ENCODE assay signal across 8 mouse cellular contexts in the genomic region with DNA sequence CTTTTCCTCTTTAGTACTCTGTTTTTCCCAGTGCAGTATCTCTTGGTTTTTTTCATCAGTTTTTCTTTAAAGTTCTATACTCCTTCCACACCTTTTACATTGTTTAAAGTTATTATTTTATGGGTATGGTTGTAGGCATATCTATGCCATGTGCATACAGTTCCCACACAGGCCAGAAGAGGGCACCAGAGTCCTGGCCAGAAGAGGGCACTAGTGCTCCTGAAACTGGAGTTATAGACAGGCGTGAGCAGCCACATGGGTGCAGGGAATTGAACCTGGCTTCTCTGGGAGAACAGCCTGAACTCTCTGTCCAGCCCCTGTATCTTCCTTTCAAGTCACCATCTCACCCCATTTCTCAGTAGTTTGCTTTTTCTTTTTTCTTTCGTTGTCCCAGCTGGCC. TPM values are rescaled to one million over a fixed set of nuclear protein-coding genes. Genes with fewer than 3 reads are reported as not detected.
DNase-seq lines count a peak whose midpoint lies in the region; ATAC-seq lines count a peak whose summit lies in the region.

No protein-coding gene starts in this region.

- H3K4me1 ChIP-seq in kidney, embryonic 16.5 days (ENCODE audit: insufficient read depth, low read length), result no peaks in the 10 kb centered on the region
- H3K4me1 ChIP-seq in embryonic facial prominence, embryonic 10.5 days, result peaks cover 3% of the 10 kb centered on the region; the same call in 1 of the 2 replicates

- H3K9me3 ChIP-seq in kidney, embryonic 16.5 days (ENCODE audit: low read length), result peaks cover 6% of the 10 kb centered on the region
- peaks cover 7% of the 10 kb centered on the region; the same call in 1 of the 2 replicates for H3K9me3 ChIP-seq in embryonic facial prominence, embryonic 10.5 days

- H3K9ac ChIP-seq in kidney, embryonic 16.5 days (replicated peaks; ENCODE audit: low read length), result no peak overlapping the region

- DNase-seq in kidney, adult 18-20 months, result peak; percentile 84
- peak; percentile 77 to 78 for DNase-seq in adrenal gland, adult 18-20 months (ENCODE audit: low spot score in 2 of 2)
- peak; percentile 76 for DNase-seq in embryonic facial prominence, embryonic 10.5 days (ENCODE audit: low spot score)
- peak; percentile 73 for DNase-seq in kidney, postnatal 14 days
- peak; percentile 85 for DNase-seq in thymus, postnatal 25 days

- no peaks in the 10 kb centered on the region for H3K36me3 ChIP-seq in kidney, embryonic 16.5 days (ENCODE audit: insufficient read depth, low read length)
- no peaks in the 10 kb centered on the region for H3K36me3 ChIP-seq in embryonic facial prominence, embryonic 10.5 days (replicated peaks)

- H3K4me2 ChIP-seq in kidney, embryonic 16.5 days (replicated peaks; ENCODE audit: low read depth, low read length), result no peak overlapping the region

- H3K27me3 ChIP-seq in kidney, embryonic 16.5 days (ENCODE audit: insufficient read depth, low read length), result no peaks in the 10 kb centered on the region
- H3K27me3 ChIP-seq in embryonic facial prominence, embryonic 10.5 days (replicated peaks; ENCODE audit: low read depth, poor library complexity, severe bottlenecking), result no peaks in the 10 kb centered on the region

- no peak overlapping the region for H3K27ac ChIP-seq in kidney, embryonic 16.5 days (ENCODE audit: low read length)
- H3K27ac ChIP-seq in embryonic facial prominence, embryonic 10.5 days (replicated peaks), result no peak overlapping the region

- 31% methylated on average over 2 of the region's 2 CpGs for WGBS in kidney, embryonic 16.5 days
- 33% methylated on average over 2 of the region's 2 CpGs for WGBS in embryonic facial prominence, embryonic 10.5 days

- ATAC-seq in kidney, embryonic 16.5 days (ENCODE audit: low FRiP score, low TSS enrichment), result no peak
- ATAC-seq in CD4-positive, CD25-positive, alpha-beta regulatory T cell, adult 4 months, result peak; percentile 40
- peak; percentile 75 for ATAC-seq in megakaryocyte progenitor cell, adult 5-6 weeks (replicated peaks; ENCODE audit: poor library complexity)

- H3K4me3 ChIP-seq in kidney, embryonic 16.5 days (ENCODE audit: low read length), result no peak overlapping the region
- no peak overlapping the region for H3K4me3 ChIP-seq in embryonic facial prominence, embryonic 10.5 days

RNA-seq across cellular contexts. Expression of a gene that starts 12.9 kb away (rescaled TPM):
- 2.3 and 2.8 TPM in 2 replicates for polyA plus RNA-seq in kidney, embryonic 16.5 days (2015; fragmentation: Nextera tagmentation; extraction: Ambion mirVana)
- polyA plus RNA-seq in CD4-positive, CD25-positive, alpha-beta regulatory T cell, adult 4 months (2017; shearing (Covaris generic)), result under 1 TPM in 1 of 2 experiments, not detected in 1; 0.12 TPM
- 1 to 10 TPM; 2.2 to 2.5 TPM for total RNA-seq in adrenal gland, adult 18-20 months (2021)
- polyA plus RNA-seq in embryonic facial prominence, embryonic 10.5 days (2016; fragmentation: Nextera tagmentation; extraction: Ambion mirVana), result 1.4 and 1.7 TPM in 2 replicates
- not detected in 2 replicates for total RNA-seq in megakaryocyte progenitor cell, adult 5-6 weeks (2015)
- total RNA-seq in megakaryocyte progenitor cell, adult 5-6 weeks (2017), result 0.10 TPM in 1 of 2 replicates, not detected in the other

RNA-seq across cellular contexts. Expression of a gene that starts 16.6 kb away (rescaled TPM):
- 5.8 and 6.2 TPM in 2 replicates for polyA plus RNA-seq in kidney, embryonic 16.5 days (2015; fragmentation: Nextera tagmentation; extraction: Ambion mirVana)
- polyA plus RNA-seq in CD4-positive, CD25-positive, alpha-beta regulatory T cell, adult 4 months (2017; shearing (Covaris generic)), result under 1 TPM in 1 of 2 experiments, not detected in 1; 0.61 TPM
- 10 to 100 TPM in 1 of 2 experiments, 1 to 10 TPM in 1; 9.8 to 11.6 TPM for total RNA-seq in adrenal gland, adult 18-20 months (2021)
- polyA plus RNA-seq in embryonic facial prominence, embryonic 10.5 days (2016; fragmentation: Nextera tagmentation; extraction: Ambion mirVana), result 4.9 and 5.3 TPM in 2 replicates
- 0.20 and 0.64 TPM in 2 replicates for total RNA-seq in megakaryocyte progenitor cell, adult 5-6 weeks (2015)
- not detected in 2 replicates for total RNA-seq in megakaryocyte progenitor cell, adult 5-6 weeks (2017)

RNA-seq across cellular contexts. Expression of a gene that starts 23.4 kb away (rescaled TPM):
- polyA plus RNA-seq in kidney, embryonic 16.5 days (2015; fragmentation: Nextera tagmentation; extraction: Ambion mirVana), result 3.6 and 4.2 TPM in 2 replicates
- 1 to 10 TPM in 1 of 2 experiments, under 1 TPM in 1; 0.99 to 1.5 TPM for polyA plus RNA-seq in CD4-positive, CD25-positive, alpha-beta regulatory T cell, adult 4 months (2017; shearing (Covaris generic))
- total RNA-seq in adrenal gland, adult 18-20 months (2021), result 10 to 100 TPM; 13.9 to 17.2 TPM
- polyA plus RNA-seq in embryonic facial prominence, embryonic 10.5 days (2016; fragmentation: Nextera tagmentation; extraction: Ambion mirVana), result 4.5 and 4.6 TPM in 2 replicates
- total RNA-seq in megakaryocyte progenitor cell, adult 5-6 weeks (2015), result 7.4 and 8.0 TPM in 2 replicates
- total RNA-seq in megakaryocyte progenitor cell, adult 5-6 weeks (2017), result 1.9 and 2.7 TPM in 2 replicates

RNA-seq across cellular contexts. Expression of a gene that starts 25.8 kb away (rescaled TPM):
- 0.26 and 0.41 TPM in 2 replicates for polyA plus RNA-seq in kidney, embryonic 16.5 days (2015; fragmentation: Nextera tagmentation; extraction: Ambion mirVana)
- polyA plus RNA-seq in CD4-positive, CD25-positive, alpha-beta regulatory T cell, adult 4 months (2017; shearing (Covaris generic)), result not detected
- 1 to 10 TPM in 1 of 2 experiments, under 1 TPM in 1; 0.96 to 2.5 TPM for total RNA-seq in adrenal gland, adult 18-20 months (2021)
- polyA plus RNA-seq in embryonic facial prominence, embryonic 10.5 days (2016; fragmentation: Nextera tagmentation; extraction: Ambion mirVana), result 0.09 TPM in 1 of 2 replicates, not detected in the other
- total RNA-seq in megakaryocyte progenitor cell, adult 5-6 weeks (2015), result not detected in 2 replicates
- total RNA-seq in megakaryocyte progenitor cell, adult 5-6 weeks (2017), result not detected in 2 replicates

RNA-seq across cellular contexts. Expression of a gene that starts 32.1 kb away (rescaled TPM):
- polyA plus RNA-seq in kidney, embryonic 16.5 days (2015; fragmentation: Nextera tagmentation; extraction: Ambion mirVana), result not detected in 2 replicates
- not detected for polyA plus RNA-seq in CD4-positive, CD25-positive, alpha-beta regulatory T cell, adult 4 months (2017; shearing (Covaris generic))
- not detected for total RNA-seq in adrenal gland, adult 18-20 months (2021)
- polyA plus RNA-seq in embryonic facial prominence, embryonic 10.5 days (2016; fragmentation: Nextera tagmentation; extraction: Ambion mirVana), result 0.22 TPM in 1 of 2 replicates, not detected in the other
- not detected in 2 replicates for total RNA-seq in megakaryocyte progenitor cell, adult 5-6 weeks (2015)
- total RNA-seq in megakaryocyte progenitor cell, adult 5-6 weeks (2017), result not detected in 2 replicates
